Mouse (Mus musculus) liver, embryonic 13.5 days (tissue): ENCODE results near the gene Myo9a. TPM values are rescaled to one million over a fixed set of nuclear protein-coding genes. Genes with fewer than 3 reads are reported as not detected.
"Not testable (repeated sequence)": the region's sequence is repeated elsewhere in the genome, so short reads cannot be mapped to it uniquely, and the experiment has no call there.

ENCODE experiments used
- ATAC-seq: fragments of 200-750 bp; cut with Nextera tagmentation; 2 replicates; pipeline ENCODE4 v1.8.0; 2017; ENCODE audit warnings: low read depth, mild to moderate bottlenecking, moderate number of reproducible peaks, moderate library complexity
- DNase-seq: peaks from one replicate; pipeline ENCODE4 v3.0.0; 2022
- H3K27ac ChIP-seq: fragments of 300-500 bp; sonication (generic); 2 replicates; pipeline ENCODE4 v1.5.1; 2015; ENCODE audit warnings: moderate library complexity, mild to moderate bottlenecking, inconsistent platforms
- H3K27me3 ChIP-seq: fragments of 300-500 bp; sonication (generic); 2 replicates; pipeline ENCODE4 v1.6.1; 2015; ENCODE audit warnings: mild to moderate bottlenecking, inconsistent platforms
- H3K36me3 ChIP-seq: fragments of 300-500 bp; sonication (generic); 2 replicates; pipeline ENCODE4 v1.6.1; 2015; ENCODE audit warnings: mild to moderate bottlenecking, inconsistent platforms
- H3K4me1 ChIP-seq: fragments of 300-500 bp; sonication (generic); replicated peaks from 2 replicates; pipeline ENCODE4 v1.6.1; 2015; ENCODE audit warnings: inconsistent platforms
- H3K4me2 ChIP-seq: fragments of 300-500 bp; sonication (generic); 2 replicates; pipeline ENCODE4 v1.6.1; 2015; ENCODE audit warnings: inconsistent platforms, mild to moderate bottlenecking, moderate library complexity
- H3K4me3 ChIP-seq: fragments of 300-500 bp; sonication (generic); replicated peaks from 2 replicates; pipeline ENCODE4 v1.5.1; 2015; ENCODE audit warnings: mild to moderate bottlenecking, inconsistent platforms
- H3K9ac ChIP-seq: fragments of 300-500 bp; sonication (generic); 2 replicates; pipeline ENCODE4 v1.6.1; 2015; ENCODE audit warnings: mild to moderate bottlenecking, inconsistent platforms
- H3K9me3 ChIP-seq: fragments of 300-500 bp; sonication (generic); replicated peaks from 2 replicates; pipeline ENCODE4 v1.6.1; 2016; ENCODE audit warnings: inconsistent platforms
- WGBS: fragments of 180-500 bp; shearing (Covaris S2); methylation state at CpG from one replicate; pipeline ENCODE4 v1.1.7; 2015; ENCODE audit not compliant: insufficient replicate concordance; 5-methylcytosine and 5-hydroxymethylcytosine counted together
- polyA plus RNA-seq: library from polyadenylated mRNA; unstranded; fragments of >200 nt; fragmentation: Nextera tagmentation; extraction: Ambion mirVana; gene quantifications from 2 replicates; pipeline ENCODE4 v1.2.1, GENCODE M21; 2015

Myo9a gene
- polyA plus RNA-seq, 1 experiment from 2014 or later, result 2.5 TPM

DNA sequence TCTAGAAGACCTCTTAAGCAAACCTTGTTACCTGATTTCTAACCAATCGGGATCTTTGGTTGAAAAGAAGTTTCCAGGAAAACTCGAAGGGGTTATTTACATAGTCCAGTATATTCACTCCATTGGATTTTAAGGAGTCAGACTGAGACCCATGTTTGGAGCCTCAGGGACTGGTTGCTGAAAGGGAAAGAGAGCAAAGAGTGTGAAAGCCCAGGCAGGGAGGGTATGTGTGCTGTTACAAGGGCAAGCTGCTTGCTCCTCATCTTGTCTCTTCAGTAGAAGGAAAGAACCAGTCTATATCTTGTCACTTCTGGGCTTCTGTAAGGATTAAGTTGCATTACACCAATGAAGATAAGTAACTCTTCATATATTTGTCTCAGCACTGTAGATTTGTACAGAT, 1.3 kb downstream of the Myo9a start:
- 7% methylated on average over 2 of the region's 2 CpGs for WGBS

DNA sequence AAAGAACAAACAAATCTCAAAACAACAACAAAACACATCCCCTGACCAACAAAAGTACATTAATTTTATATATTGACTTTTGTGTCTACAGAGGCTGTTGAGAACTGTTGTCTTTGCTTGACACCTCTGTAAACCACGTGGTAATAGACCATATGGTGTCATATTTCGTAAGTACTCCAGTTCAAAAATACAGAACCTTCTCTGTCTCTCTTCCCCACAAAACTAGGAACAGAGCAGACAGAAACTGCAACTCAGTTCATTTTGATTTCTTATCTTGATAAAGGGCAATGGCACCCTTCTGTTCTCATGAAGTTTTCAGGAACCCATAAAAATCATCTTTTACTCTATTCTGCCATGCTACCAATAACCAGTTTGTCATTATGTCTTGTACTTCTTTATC, 4.5 kb downstream of the Myo9a start:
- 41% methylated on average over 2 of the region's 2 CpGs for WGBS
- DNase-seq, result no peak
- H3K9me3 ChIP-seq, result no peaks in the 10 kb centered on the region
- no peak overlapping the region for H3K9ac ChIP-seq
- peaks cover 7% of the 10 kb centered on the region for H3K4me1 ChIP-seq
- H3K27me3 ChIP-seq, result no peaks in the 10 kb centered on the region
- no peaks in the 10 kb centered on the region for H3K36me3 ChIP-seq
- ATAC-seq, result no peak
- H3K27ac ChIP-seq, result no peak overlapping the region
- H3K4me2 ChIP-seq, result no peak overlapping the region
- no peak overlapping the region for H3K4me3 ChIP-seq

More for the DNA sequence above, 1.3 kb downstream of the Myo9a start:
- DNase-seq, result no peak
- Histone ChIP-seq H3K4me2 (peak overlapping the region; percentile 92), H3K27ac (peak overlapping the region; percentile 90; the same call in 1 of the 2 replicates), H3K4me1 (peaks cover 26% of the 10 kb centered on the region), H3K36me3 (no peaks in the 10 kb centered on the region), H3K9ac (peak overlapping the region; percentile 83), H3K4me3 (peak overlapping the region; percentile 86), H3K27me3 (no peaks in the 10 kb centered on the region), H3K9me3 (no peaks in the 10 kb centered on the region)
- ATAC-seq, result no peak

DNA sequence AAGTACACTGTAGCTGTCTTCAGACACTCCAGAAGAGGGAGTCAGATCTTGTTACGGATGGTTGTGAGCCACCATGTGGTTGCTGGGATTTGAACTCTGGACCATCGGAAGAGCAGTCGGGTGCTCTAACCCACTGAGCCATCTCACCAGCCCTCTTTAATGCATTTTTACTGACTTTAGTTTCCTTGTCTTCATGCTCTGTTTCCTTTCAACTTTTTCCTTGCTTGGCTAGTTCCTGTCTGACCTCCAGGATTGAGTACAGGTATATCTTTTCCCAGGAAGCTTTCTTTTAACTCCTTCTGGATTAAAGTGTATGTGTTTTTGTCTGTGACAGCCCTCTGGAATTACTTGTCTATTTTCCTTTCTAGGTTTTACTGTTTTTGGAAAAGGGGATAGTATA, 6.3 kb downstream of the Myo9a start:
- H3K9me3 ChIP-seq, ATAC-seq, H3K4me3 ChIP-seq, H3K9ac ChIP-seq, H3K4me1 ChIP-seq, H3K4me2 ChIP-seq, H3K36me3 ChIP-seq, H3K27ac ChIP-seq, H3K27me3 ChIP-seq, DNase-seq: not testable (repeated sequence)
- WGBS, result 89% methylated on average over 3 of the region's 3 CpGs

DNA sequence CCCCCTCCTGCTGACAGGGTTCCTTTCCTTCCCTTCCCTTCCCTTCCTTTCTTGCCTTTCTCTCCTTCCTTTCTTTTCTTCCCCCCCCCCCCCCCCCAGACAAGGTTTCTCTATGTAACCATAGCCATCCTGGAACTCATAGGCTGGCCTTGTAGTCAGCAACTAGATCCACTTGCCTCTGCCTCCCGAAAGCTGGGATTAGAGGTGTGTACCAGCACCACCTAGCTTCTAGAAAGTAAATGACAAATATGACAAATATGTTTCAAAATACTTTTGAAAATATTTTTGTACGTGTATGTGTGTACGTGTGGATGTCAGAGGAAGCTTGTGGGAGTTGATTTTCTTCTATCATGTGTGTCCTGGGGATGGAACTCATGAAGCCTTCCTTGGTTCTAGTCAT, 9.8 kb downstream of the Myo9a start:
- 60% methylated on average over 3 of the region's 3 CpGs for WGBS
- Histone ChIP-seq H3K4me3 (no peak overlapping the region), H3K36me3 (no peaks in the 10 kb centered on the region), H3K4me1 (no peaks in the 10 kb centered on the region), H3K27ac (no peak overlapping the region), H3K9me3 (no peaks in the 10 kb centered on the region), H3K27me3 (no peaks in the 10 kb centered on the region), H3K9ac (no peak overlapping the region), H3K4me2 (no peak overlapping the region)
- ATAC-seq (no peak), DNase-seq (no peak)

DNA sequence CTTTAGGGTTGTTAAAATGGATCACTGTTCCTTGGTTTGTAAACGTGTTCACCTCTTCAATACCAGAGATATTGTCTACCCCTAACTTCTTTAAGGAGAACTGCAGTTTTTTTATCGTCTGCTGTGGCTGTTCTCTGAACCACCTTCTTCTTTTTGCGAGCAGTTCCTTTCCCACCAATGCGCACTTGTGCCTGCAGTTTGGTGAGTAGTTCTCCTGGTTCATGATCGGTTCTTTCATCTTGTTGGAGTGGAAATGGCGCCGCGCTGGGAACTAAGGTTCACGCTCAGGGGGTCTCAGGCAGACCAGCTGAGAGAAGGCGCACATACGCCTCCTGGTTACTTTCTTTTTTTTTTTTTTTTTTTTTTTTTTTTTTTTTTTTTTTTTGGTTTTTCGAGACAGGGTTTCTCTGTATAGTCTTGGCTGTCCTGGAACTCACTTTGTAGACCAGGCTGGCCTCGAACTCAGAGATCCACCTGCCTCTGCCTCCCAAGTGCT, 16.3 kb downstream of the Myo9a start:
- not testable (repeated sequence) for H3K27ac ChIP-seq, H3K27me3 ChIP-seq, H3K4me1 ChIP-seq, H3K36me3 ChIP-seq, H3K4me2 ChIP-seq, ATAC-seq, DNase-seq, H3K9me3 ChIP-seq, H3K9ac ChIP-seq, H3K4me3 ChIP-seq
- 78% methylated on average over 12 of the region's 13 CpGs for WGBS

DNA sequence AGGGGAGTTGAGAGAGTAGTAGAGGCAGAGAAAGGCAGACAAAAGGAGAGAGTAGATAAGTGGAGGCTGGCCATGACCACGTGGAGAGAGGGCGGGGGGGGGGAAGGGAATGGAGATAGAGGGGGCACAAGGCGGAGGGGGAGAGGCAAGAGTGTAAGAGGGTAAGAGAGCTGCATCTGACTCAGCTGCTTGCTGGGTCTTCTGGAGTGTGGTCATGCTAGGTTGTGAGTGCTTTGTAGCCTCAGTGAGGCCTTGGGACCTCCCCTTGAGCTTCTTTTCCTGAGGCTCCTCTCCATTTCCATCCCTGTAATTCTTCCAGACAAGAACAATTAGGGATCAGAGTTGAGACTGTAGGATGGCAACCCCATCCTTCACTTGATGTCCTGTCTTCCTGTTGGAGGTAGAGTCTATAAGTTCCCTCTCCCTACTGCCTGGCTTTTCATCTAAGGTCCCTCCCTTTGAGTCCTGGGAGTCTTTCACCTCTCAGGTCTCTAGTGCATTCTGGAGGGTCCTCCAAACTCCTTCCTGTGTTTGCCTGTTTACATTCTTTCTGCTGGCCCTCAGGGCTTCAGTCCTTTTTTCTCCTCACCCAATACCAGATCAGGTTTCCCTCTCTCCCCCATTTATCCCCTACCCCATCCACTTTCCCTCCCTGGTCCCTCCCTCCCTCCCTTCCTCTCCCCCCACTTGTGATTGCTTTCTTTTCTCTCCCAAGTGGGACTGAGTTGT, 55.5 kb downstream of the Myo9a start:
- not testable (repeated sequence) for H3K4me2 ChIP-seq, H3K36me3 ChIP-seq, H3K27me3 ChIP-seq, DNase-seq, ATAC-seq, H3K4me1 ChIP-seq, H3K4me3 ChIP-seq, H3K9me3 ChIP-seq, H3K27ac ChIP-seq, H3K9ac ChIP-seq
- WGBS, result 45% methylated on average over 3 of the region's 3 CpGs

DNA sequence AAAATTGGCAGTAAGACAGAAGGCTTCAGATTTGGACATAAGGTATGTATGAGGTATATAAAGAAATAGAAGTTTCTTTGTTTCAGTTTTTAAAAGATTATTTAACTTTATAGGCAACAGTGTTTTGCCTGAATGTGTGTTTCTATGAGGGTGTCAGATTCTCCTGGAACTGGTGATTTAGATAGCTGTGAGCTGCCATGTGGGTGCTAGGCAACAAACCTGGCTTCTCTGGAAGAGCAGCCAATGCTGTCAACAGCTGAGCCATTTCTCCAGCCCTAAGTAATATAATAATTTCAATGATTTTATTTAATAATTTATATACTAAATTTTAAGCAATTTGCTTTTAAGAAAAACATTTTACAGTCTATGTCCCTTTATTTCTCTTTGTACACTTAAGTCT, 133.9 kb downstream of the Myo9a start:
- ATAC-seq (no peak), DNase-seq (no peak)
- Histone ChIP-seq H3K4me3 (no peak overlapping the region), H3K9me3 (no peaks in the 10 kb centered on the region), H3K27me3 (no peaks in the 10 kb centered on the region), H3K27ac (no peak overlapping the region), H3K36me3 (0 out of 2 replicates have a peak, but pooled peaks cover 3% of the 10 kb centered on the region), H3K4me2 (no peak overlapping the region), H3K4me1 (no peaks in the 10 kb centered on the region), H3K9ac (no peak overlapping the region)

DNA sequence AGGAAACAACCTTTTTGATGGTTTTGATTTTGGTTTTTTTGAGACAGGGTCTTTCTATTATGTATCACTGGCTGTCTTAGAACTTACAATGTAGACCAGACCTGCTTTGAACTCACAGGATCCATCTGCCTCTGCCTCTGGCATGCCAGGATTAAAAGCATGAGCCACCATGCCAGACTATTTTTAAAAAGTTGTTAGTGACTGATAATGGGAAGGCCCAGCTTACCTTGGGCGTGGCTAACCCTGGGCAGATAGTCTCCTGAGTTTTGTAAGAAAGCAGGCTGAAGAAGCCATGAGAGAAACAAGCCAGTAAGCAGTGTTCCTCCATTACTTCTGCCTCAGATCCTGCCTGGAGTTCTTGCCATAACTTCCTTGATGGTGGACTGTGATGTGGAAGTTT, 152.7 kb downstream of the Myo9a start:
- Histone ChIP-seq H3K27me3 (no peaks in the 10 kb centered on the region), H3K36me3 (no peaks in the 10 kb centered on the region; the same call in 1 of the 2 replicates), H3K4me1 (peaks cover 6% of the 10 kb centered on the region), H3K4me2 (no peak overlapping the region), H3K27ac (no peak overlapping the region), H3K4me3 (no peak overlapping the region), H3K9ac (no peak overlapping the region), H3K9me3 (no peaks in the 10 kb centered on the region)
- DNase-seq (peak; percentile 29), ATAC-seq (peak; percentile 64; the same call in 1 of the 2 replicates)
- 24% methylated on average over 1 of the region's 1 CpGs for WGBS

DNA sequence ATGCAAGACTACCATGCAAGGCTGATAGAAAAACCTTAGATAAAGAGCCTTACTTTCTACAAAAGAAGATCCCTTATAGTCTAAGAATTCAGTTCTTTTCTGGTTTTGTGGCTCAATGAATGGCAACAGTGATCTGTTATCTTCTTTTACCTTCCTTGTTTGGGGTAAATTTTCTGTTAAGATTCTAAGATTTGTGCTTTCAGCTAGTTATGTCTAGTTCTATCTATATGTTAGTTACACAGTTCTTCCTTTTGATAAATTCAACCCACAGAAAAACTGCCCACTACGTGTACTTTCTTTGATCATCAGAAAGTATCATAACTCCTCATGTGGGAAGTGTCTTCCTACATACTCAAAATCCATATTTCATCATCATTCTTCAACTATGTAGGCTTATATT, 164.1 kb downstream of the Myo9a start:
- no peak for ATAC-seq
- H3K36me3 ChIP-seq, result no peaks in the 10 kb centered on the region
- H3K9me3 ChIP-seq, result no peaks in the 10 kb centered on the region
- H3K4me1 ChIP-seq, result no peaks in the 10 kb centered on the region
- no peak overlapping the region for H3K27ac ChIP-seq
- H3K4me2 ChIP-seq, result no peak overlapping the region
- 50% methylated on average over 1 of the region's 1 CpGs for WGBS
- H3K27me3 ChIP-seq, result no peaks in the 10 kb centered on the region
- H3K4me3 ChIP-seq, result no peak overlapping the region
- H3K9ac ChIP-seq, result no peak overlapping the region
- no peak for DNase-seq

DNA sequence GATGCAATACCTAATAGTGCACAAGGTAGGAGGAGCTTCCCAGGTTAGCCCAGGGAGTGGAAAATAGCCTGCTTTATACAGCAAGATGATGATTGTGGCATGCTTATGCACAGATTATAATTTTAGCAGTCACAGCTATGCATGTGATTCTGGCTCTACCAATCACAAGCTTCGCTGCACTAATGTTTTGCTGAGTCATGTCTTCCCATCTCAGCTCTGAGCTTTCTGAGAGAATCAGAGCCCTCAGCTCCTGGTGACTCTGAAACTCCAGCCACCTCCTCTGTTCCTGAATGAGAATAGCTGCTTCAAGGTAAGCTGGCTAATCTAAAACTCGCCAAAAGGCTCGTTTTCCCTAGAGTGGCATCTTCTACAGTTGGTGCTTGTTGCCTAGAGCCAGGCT, 179.6 kb downstream of the Myo9a start:
- Histone ChIP-seq H3K4me1 (no peaks in the 10 kb centered on the region), H3K36me3 (0 out of 2 replicates have a peak, but pooled peaks cover 4% of the 10 kb centered on the region), H3K9ac (no peak overlapping the region), H3K27me3 (no peaks in the 10 kb centered on the region), H3K9me3 (no peaks in the 10 kb centered on the region), H3K27ac (no peak overlapping the region), H3K4me3 (no peak overlapping the region), H3K4me2 (no peak overlapping the region)
- no peak for ATAC-seq
- WGBS, result 59% methylated on average over 3 of the region's 3 CpGs
- no peak for DNase-seq

DNA sequence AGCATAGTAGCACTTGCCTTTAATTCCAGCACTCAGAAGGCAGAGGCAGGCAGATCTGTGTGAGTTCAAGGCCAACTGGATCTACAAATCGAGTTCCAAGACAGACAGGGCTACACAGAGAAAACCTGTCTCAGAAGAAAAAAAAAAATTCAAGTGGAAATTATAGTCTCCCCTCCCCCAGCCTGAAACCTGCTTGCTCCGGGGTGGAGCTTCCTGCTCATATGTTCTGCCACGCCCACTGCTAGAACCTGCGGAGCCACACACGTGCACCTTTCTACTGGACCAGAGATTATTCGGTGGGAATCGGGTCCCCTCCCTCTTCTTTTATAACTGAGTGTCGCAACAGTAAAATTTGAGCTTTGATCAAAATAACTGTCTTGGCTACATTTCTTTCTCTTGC, 185.2 kb downstream of the Myo9a start:
- H3K36me3 ChIP-seq, H3K9me3 ChIP-seq, H3K27ac ChIP-seq, H3K9ac ChIP-seq, H3K4me3 ChIP-seq, ATAC-seq, H3K27me3 ChIP-seq, DNase-seq, H3K4me2 ChIP-seq, H3K4me1 ChIP-seq: not testable (repeated sequence)
- 59% methylated on average over 8 of the region's 8 CpGs for WGBS

DNA sequence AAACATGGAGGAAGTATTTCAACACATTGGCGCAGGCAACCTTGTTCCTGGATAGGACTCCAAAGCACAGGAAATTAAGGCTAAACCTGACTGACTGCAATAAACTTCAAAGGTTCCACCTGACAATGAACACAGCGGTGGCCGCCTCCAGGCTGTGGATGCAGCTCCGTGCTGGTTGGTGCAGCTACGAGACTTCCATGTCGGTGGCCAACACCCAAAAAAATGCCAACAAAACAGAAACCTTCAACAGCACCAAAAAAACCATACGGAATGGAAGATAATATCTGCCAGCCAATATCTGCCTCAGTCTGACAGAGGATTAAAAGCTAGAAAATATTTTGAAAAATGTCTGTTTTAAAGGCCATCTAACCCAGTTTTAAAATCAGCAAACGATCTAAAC, 187.8 kb downstream of the Myo9a start:
- DNase-seq (no peak), ATAC-seq (no peak)
- H3K4me3 ChIP-seq, result no peak overlapping the region
- no peak overlapping the region for H3K9ac ChIP-seq
- H3K27me3 ChIP-seq, result no peaks in the 10 kb centered on the region
- no peak overlapping the region for H3K4me2 ChIP-seq
- no peaks in the 10 kb centered on the region for H3K36me3 ChIP-seq
- H3K4me1 ChIP-seq, result no peaks in the 10 kb centered on the region
- H3K9me3 ChIP-seq, result no peaks in the 10 kb centered on the region
- 75% methylated on average over 8 of the region's 8 CpGs for WGBS
- no peak overlapping the region for H3K27ac ChIP-seq
